Mouse (Mus musculus): ENCODE data around the gene Tapbp. TPM values are rescaled to one million over a fixed set of nuclear protein-coding genes. Genes with fewer than 3 reads are reported as not detected.

Tapbp gene
- polyA plus RNA-seq, 1 experiment: 71.7 TPM

DNA sequence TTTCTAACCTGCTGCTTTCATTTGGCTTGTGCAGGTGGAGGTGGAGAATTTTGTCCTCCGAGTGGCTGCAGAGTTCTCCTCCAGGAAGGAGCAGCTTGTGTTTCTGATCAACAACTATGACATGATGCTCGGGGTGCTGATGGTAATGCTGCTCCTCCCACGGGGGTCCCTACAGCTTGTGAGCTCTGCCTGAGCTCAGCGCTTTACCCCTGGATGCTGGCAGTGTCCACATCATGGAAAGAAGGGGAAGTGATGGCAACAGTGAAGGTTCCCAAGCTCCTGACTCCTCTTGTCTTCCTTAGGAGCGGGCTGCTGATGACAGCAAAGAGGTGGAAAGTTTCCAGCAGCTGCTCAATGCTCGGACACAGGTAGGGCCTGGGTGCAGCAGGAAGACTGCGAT is 47.2 kb downstream of the Tapbp start:
- Histone ChIP-seq H3K27me3 (ENCODE audit: control insufficient read depth, insufficient read depth, low read length) (no peaks in the 10 kb centered on the region), H3K4me3 (ENCODE audit: control insufficient read depth, low read depth, low read length) (no peak overlapping the region), H3K27ac (ENCODE audit: control insufficient read depth, insufficient read depth, low read depth, low read length) (no peak overlapping the region), H3K4me1 (ENCODE audit: control insufficient read depth, insufficient read depth, low read length) (no peaks in the 10 kb centered on the region), H3K36me3 (ENCODE audit: control insufficient read depth, insufficient read depth, low read length) (no peaks in the 10 kb centered on the region; the same call in none of the 2 replicates)
- TF ChIP-seq CTCF (IDR thresholded peaks at IDR 0.05; ENCODE audit: control insufficient read depth, insufficient read depth, insufficient replicate concordance, low read depth, low read length): no peak
- TF ChIP-seq POLR2A (IDR thresholded peaks at IDR 0.05; ENCODE audit: control insufficient read depth, low read depth, low read length): no peak

DNA sequence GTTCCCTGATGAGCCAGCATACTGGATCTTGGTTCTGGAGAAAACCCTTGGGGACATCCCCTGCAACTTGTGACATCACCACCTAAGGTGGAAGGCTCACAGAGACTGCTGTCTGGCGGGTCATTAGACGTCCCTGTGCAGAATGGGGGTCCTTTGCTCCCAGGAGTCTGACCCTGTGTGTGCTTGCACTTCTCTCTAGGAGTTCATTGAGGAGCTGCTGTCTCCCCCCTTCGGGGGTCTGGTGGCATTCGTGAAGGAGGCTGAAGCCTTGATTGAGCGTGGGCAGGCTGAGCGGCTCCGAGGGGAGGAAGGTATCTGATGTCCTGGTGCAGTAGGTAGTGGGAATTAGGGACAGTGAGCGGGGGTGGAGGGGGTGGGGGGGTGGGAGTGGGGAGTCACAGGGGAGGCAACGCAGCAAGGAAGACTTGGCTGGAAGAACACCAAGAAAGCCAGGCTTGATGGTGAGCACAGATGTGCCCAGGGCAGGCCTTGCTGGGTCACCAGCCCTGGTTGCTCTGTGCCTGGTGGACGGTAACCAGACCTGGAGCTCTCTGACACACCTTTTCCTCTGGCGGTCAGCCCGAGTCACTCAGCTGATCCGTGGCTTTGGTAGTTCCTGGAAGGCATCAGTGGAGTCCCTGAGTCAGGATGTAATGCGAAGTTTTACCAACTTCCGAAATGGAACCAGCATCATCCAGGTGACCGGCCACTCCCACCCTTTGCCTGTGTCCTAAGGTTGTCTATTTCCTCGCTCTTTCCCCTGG is 49.6 kb downstream of the Tapbp start:
- H3K27me3 ChIP-seq (ENCODE audit: control insufficient read depth, insufficient read depth, low read length): no peaks in the 10 kb centered on the region
- no peak overlapping the region for H3K27ac ChIP-seq (ENCODE audit: control insufficient read depth, insufficient read depth, low read depth, low read length)
- no peak overlapping the region for H3K4me3 ChIP-seq (ENCODE audit: control insufficient read depth, low read depth, low read length)
- H3K36me3 ChIP-seq (ENCODE audit: control insufficient read depth, insufficient read depth, low read length): no peaks in the 10 kb centered on the region
- TF ChIP-seq POLR2A (IDR thresholded peaks at IDR 0.05; ENCODE audit: control insufficient read depth, low read depth, low read length) (no peak), CTCF (IDR thresholded peaks at IDR 0.05; ENCODE audit: control insufficient read depth, insufficient read depth, insufficient replicate concordance, low read depth, low read length) (no peak)
- no peaks in the 10 kb centered on the region; the same call in none of the 2 replicates for H3K4me1 ChIP-seq (ENCODE audit: control insufficient read depth, insufficient read depth, low read length)

- no peak overlapping the region for H3K4me3 ChIP-seq (ENCODE audit: control insufficient read depth, low read depth, low read length)
Observed at GRCm38 (mm10) chr17:33965846-33966550, 50.3 kb downstream of the Tapbp start.

DNA sequence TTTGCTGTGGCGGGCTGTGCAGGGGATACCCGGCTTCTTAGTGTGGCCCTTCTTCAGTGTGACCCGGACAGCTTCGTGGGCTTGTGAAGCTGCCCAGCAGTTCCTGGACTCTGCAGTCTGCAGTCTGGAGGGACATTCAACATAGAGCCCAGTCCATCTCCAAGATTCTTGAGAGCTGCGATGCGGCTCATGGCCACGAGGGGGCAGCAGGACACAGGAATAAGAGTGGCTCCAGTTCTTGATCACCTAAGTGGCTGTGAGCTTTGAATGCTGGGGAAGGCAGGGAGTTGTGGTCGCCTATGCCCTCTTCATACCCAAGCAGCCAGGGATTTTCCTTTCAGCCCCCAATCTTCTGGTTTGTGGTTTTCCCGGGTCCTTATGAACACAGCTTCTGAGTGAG is 52.8 kb downstream of the Tapbp start:
- no peaks in the 10 kb centered on the region for H3K27me3 ChIP-seq (ENCODE audit: control insufficient read depth, insufficient read depth, low read length)
- no peaks in the 10 kb centered on the region; the same call in none of the 2 replicates for H3K4me1 ChIP-seq (ENCODE audit: control insufficient read depth, insufficient read depth, low read length)
- no peak overlapping the region for H3K27ac ChIP-seq (ENCODE audit: control insufficient read depth, insufficient read depth, low read depth, low read length)
- TF ChIP-seq CTCF (IDR thresholded peaks at IDR 0.05; ENCODE audit: control insufficient read depth, insufficient read depth, insufficient replicate concordance, low read depth, low read length) (peak; percentile 93), POLR2A (IDR thresholded peaks at IDR 0.05; ENCODE audit: control insufficient read depth, low read depth, low read length) (no peak)
- H3K4me3 ChIP-seq (ENCODE audit: control insufficient read depth, low read depth, low read length): no peak overlapping the region
- no peaks in the 10 kb centered on the region for H3K36me3 ChIP-seq (ENCODE audit: control insufficient read depth, insufficient read depth, low read length)

More at GRCm38 (mm10) chr17:33965846-33966550, 50.3 kb downstream of the Tapbp start:
- Histone ChIP-seq H3K27me3 (ENCODE audit: control insufficient read depth, insufficient read depth, low read length) (no peaks in the 10 kb centered on the region), H3K27ac (ENCODE audit: control insufficient read depth, insufficient read depth, low read depth, low read length) (no peak overlapping the region), H3K4me1 (ENCODE audit: control insufficient read depth, insufficient read depth, low read length) (no peaks in the 10 kb centered on the region; the same call in none of the 2 replicates), H3K36me3 (ENCODE audit: control insufficient read depth, insufficient read depth, low read length) (no peaks in the 10 kb centered on the region)
- TF ChIP-seq CTCF (IDR thresholded peaks at IDR 0.05; ENCODE audit: control insufficient read depth, insufficient read depth, insufficient replicate concordance, low read depth, low read length) (no peak), POLR2A (IDR thresholded peaks at IDR 0.05; ENCODE audit: control insufficient read depth, low read depth, low read length) (no peak)

- no peak overlapping the region for H3K4me3 ChIP-seq (ENCODE audit: control insufficient read depth, low read depth, low read length)
- H3K27ac ChIP-seq (ENCODE audit: control insufficient read depth, insufficient read depth, low read depth, low read length): no peak overlapping the region
- no peaks in the 10 kb centered on the region for H3K36me3 ChIP-seq (ENCODE audit: control insufficient read depth, insufficient read depth, low read length)
- no peaks in the 10 kb centered on the region for H3K27me3 ChIP-seq (ENCODE audit: control insufficient read depth, insufficient read depth, low read length)
- no peak for TF ChIP-seq CTCF (IDR thresholded peaks at IDR 0.05; ENCODE audit: control insufficient read depth, insufficient read depth, insufficient replicate concordance, low read depth, low read length)
- no peak for TF ChIP-seq POLR2A (IDR thresholded peaks at IDR 0.05; ENCODE audit: control insufficient read depth, low read depth, low read length)
- H3K4me1 ChIP-seq (ENCODE audit: control insufficient read depth, insufficient read depth, low read length): no peaks in the 10 kb centered on the region; the same call in none of the 2 replicates
Observed at GRCm38 (mm10) chr17:33968927-33969326, 53.2 kb downstream of the Tapbp start.

- no peaks in the 10 kb centered on the region; the same call in none of the 2 replicates for H3K4me1 ChIP-seq (ENCODE audit: control insufficient read depth, insufficient read depth, low read length)
Observed at GRCm38 (mm10) chr17:33969394-33969793, 53.7 kb downstream of the Tapbp start.

GRCm38 (mm10) chr17:33972691-33973090 is 57.0 kb downstream of the Tapbp start:
- Histone ChIP-seq H3K27me3 (ENCODE audit: control insufficient read depth, insufficient read depth, low read length) (no peaks in the 10 kb centered on the region), H3K4me3 (ENCODE audit: control insufficient read depth, low read depth, low read length) (no peak overlapping the region), H3K36me3 (ENCODE audit: control insufficient read depth, insufficient read depth, low read length) (no peaks in the 10 kb centered on the region), H3K27ac (ENCODE audit: control insufficient read depth, insufficient read depth, low read depth, low read length) (no peak overlapping the region), H3K4me1 (ENCODE audit: control insufficient read depth, insufficient read depth, low read length) (peaks cover 1% of the 10 kb centered on the region)
- TF ChIP-seq POLR2A (IDR thresholded peaks at IDR 0.05; ENCODE audit: control insufficient read depth, low read depth, low read length) (no peak), CTCF (IDR thresholded peaks at IDR 0.05; ENCODE audit: control insufficient read depth, insufficient read depth, insufficient replicate concordance, low read depth, low read length) (no peak)

More at GRCm38 (mm10) chr17:33969394-33969793, 53.7 kb downstream of the Tapbp start:
- Histone ChIP-seq H3K36me3 (ENCODE audit: control insufficient read depth, insufficient read depth, low read length) (no peaks in the 10 kb centered on the region), H3K27ac (ENCODE audit: control insufficient read depth, insufficient read depth, low read depth, low read length) (no peak overlapping the region), H3K4me3 (ENCODE audit: control insufficient read depth, low read depth, low read length) (no peak overlapping the region), H3K27me3 (ENCODE audit: control insufficient read depth, insufficient read depth, low read length) (no peaks in the 10 kb centered on the region)
- TF ChIP-seq POLR2A (IDR thresholded peaks at IDR 0.05; ENCODE audit: control insufficient read depth, low read depth, low read length): no peak
- peak; percentile 32; the same call in 1 of the 2 replicates for TF ChIP-seq CTCF (IDR thresholded peaks at IDR 0.05; ENCODE audit: control insufficient read depth, insufficient read depth, insufficient replicate concordance, low read depth, low read length)
